Mouse (Mus musculus) limb, embryonic 15.5 days (tissue): ENCODE results near the gene Spz1. TPM values are rescaled to one million over a fixed set of nuclear protein-coding genes. Genes with fewer than 3 reads are reported as not detected.

Source experiments
- ATAC-seq: fragments of 200-750 bp; cut with Nextera tagmentation; 2 replicates; pipeline ENCODE4 v1.8.0; 2017; ENCODE audit warnings: low read depth, moderate TSS enrichment; ENCODE audit not compliant: insufficient number of reproducible peaks, low FRiP score, low TSS enrichment
- H3K27ac ChIP-seq: fragments of 300-500 bp; sonication (generic); 2 replicates; pipeline ENCODE4 v1.5.1; 2015; ENCODE audit warnings: moderate library complexity, mild to moderate bottlenecking, inconsistent platforms
- H3K27me3 ChIP-seq: fragments of 300-500 bp; sonication (generic); 2 replicates; pipeline ENCODE4 v1.6.1; 2015; ENCODE audit warnings: inconsistent platforms
- H3K36me3 ChIP-seq: fragments of 300-500 bp; sonication (generic); 2 replicates; pipeline ENCODE4 v1.6.1; 2015; ENCODE audit warnings: inconsistent platforms
- H3K4me1 ChIP-seq: fragments of 300-500 bp; sonication (generic); 2 replicates; pipeline ENCODE4 v1.6.1; 2015; ENCODE audit warnings: inconsistent platforms
- H3K4me2 ChIP-seq: fragments of 300-500 bp; sonication (generic); 2 replicates; pipeline ENCODE4 v1.6.1; 2015; ENCODE audit warnings: mild to moderate bottlenecking, inconsistent platforms
- H3K4me3 ChIP-seq: fragments of 300-500 bp; sonication (generic); 2 replicates; pipeline ENCODE4 v1.5.1; 2015; ENCODE audit warnings: mild to moderate bottlenecking, inconsistent platforms
- H3K9ac ChIP-seq: fragments of 300-500 bp; sonication (generic); 2 replicates; pipeline ENCODE4 v1.6.1; 2015; ENCODE audit warnings: inconsistent platforms
- H3K9me3 ChIP-seq: fragments of 300-500 bp; sonication (generic); 2 replicates; pipeline ENCODE4 v1.6.1; 2016; ENCODE audit warnings: inconsistent platforms
- WGBS: fragments of 180-500 bp; shearing (Covaris S2); methylation state at CpG from one replicate; pipeline ENCODE4 v1.1.7; 2015; 5-methylcytosine and 5-hydroxymethylcytosine counted together
- polyA plus RNA-seq: library from polyadenylated mRNA; unstranded; fragments of >200 nt; fragmentation: Nextera tagmentation; extraction: Ambion mirVana; gene quantifications from 2 replicates; pipeline ENCODE4 v1.2.1, GENCODE M21; 2015

The Spz1 gene
- polyA plus RNA-seq, 1 experiment from 2014 or later, result not detected

DNA sequence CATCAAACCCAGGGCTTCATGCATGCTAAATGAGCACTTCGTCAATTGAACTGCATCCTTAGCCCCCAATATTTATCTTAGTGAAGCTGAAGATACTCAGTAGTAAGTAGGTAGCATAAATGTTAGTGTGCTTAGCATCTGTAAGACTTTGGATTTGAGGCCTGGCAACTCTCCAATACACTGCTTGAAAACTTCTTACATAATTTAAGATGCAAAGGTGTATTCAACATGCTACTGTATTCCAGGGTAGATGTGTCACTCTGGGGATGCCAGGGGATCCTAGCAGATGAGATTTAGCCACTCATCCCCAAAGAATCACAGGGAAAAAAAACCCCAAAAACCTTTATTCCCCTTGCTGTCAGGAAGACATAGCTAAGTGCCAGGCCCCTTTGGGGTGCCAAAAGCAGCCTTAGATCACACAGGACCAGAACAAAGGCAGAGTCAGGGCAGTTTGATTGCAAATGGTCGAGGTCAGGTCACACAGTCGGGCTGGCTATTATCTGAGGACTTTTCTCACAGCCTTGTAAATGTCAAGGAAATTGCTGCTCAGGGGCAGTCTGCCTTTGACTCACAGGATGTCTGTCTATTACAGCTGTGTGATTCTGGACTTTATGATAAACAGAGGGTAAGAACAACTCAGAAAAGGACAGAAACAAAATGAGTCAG, 17.9 kb upstream of the Spz1 start:
- Histone ChIP-seq H3K9ac (no peak overlapping the region), H3K27me3 (no peaks in the 10 kb centered on the region), H3K9me3 (no peaks in the 10 kb centered on the region), H3K27ac (no peak overlapping the region), H3K4me3 (no peak overlapping the region), H3K36me3 (no peaks in the 10 kb centered on the region), H3K4me1 (no peaks in the 10 kb centered on the region), H3K4me2 (no peak overlapping the region)
- 25% methylated on average over 3 of the region's 3 CpGs for WGBS
- no peak for ATAC-seq

DNA sequence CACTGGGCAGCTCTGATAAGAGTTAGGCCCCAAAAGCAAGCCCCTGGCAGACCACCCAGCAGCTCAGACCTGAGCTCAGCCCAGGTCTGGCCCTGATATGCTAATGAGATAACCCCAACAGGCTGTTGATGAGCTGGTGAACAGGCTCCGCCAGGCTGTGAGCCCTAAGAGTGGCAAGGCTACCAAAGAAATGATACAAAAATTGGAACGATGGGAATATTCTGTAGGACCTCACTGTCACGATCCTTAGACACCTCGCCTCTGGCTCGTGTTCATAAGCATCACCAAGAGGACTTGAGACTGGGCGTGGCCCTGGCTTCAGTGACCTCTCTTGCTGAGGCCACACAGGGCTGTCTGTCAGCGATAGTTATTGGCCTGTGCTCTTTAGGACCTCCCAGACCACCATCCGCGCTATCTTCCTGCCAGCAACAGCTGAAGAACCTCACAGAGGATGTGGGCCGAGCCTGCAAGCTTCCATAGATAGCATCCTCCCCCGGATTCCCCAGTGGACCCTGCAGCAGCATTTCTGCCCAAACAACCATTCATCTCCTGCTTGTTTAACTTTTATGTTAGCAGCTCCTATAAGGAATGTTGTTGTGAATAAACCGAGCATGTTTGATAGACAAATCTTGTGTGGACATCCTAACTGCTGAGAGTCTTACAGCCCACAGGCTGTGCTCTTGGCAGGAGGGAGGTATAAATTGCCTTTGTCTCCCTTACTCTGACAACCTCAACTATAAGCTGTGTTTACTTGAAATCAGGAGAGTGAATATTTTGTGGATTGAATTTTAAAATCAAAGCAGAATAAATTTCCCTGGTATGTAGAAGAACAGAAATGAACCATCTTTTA, 17.0 kb upstream of the Spz1 start:
- ATAC-seq, result 0 out of 2 replicates have a peak, but pooled peaks have one; percentile 40
- Histone ChIP-seq H3K27me3 (no peaks in the 10 kb centered on the region), H3K36me3 (no peaks in the 10 kb centered on the region), H3K4me1 (no peaks in the 10 kb centered on the region), H3K9ac (no peak overlapping the region), H3K27ac (no peak overlapping the region), H3K9me3 (no peaks in the 10 kb centered on the region), H3K4me2 (no peak overlapping the region), H3K4me3 (no peak overlapping the region)
- 40% methylated on average over 12 of the region's 12 CpGs for WGBS

DNA sequence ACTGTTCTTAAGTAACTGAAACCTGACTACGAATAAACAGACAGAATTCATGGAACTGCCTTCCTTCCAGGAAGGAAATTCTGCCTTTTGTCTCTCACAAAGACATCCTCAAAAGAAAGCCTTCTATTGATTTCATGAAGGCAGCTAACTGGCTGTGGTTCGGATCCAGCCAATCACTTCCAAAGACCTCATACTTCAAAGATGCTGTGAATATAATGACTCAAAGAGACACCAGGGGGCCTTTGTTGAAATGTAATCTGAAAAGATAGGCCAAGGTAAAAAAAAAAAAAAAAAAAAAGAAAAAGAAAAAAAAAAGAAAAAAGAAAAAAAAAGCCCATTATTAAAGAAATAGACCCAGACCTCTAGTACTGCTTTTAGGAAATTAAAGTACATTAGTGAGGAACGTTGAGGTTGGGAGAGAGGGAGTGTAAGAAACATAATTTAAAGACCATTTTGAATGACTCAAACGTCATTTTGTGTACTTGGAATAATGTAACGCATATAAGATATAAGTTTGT, 16.4 kb upstream of the Spz1 start:
- no peaks in the 10 kb centered on the region for H3K27me3 ChIP-seq
- H3K27ac ChIP-seq, result no peak overlapping the region
- H3K9me3 ChIP-seq, result no peaks in the 10 kb centered on the region
- H3K9ac ChIP-seq, result no peak overlapping the region
- no peak for ATAC-seq
- H3K36me3 ChIP-seq, result no peaks in the 10 kb centered on the region
- 69% methylated on average over 5 of the region's 5 CpGs for WGBS
- H3K4me2 ChIP-seq, result no peak overlapping the region
- no peak overlapping the region for H3K4me3 ChIP-seq
- H3K4me1 ChIP-seq, result no peaks in the 10 kb centered on the region

DNA sequence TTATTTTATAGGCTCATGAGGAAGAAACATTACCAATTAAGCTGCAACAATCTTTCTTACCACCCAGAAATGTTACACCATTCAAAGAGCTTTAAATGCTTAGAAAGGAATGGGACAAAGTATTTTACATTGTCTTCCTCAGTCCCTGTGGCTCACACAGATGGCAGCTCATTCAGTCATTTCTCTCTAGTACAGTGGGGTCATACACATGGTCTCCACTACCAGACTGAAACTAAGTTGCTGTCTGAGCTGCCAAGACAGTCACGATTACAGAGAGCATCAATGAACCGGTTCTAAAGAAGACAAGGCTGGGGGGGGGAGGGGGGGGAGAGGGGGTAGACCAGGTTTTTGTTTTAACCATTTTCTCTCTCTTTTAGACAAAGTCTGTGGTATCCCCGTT, 15.3 kb upstream of the Spz1 start:
- Histone ChIP-seq H3K36me3 (no peaks in the 10 kb centered on the region), H3K9me3 (no peaks in the 10 kb centered on the region), H3K9ac (no peak overlapping the region), H3K4me2 (no peak overlapping the region), H3K4me3 (no peak overlapping the region), H3K27me3 (no peaks in the 10 kb centered on the region), H3K4me1 (no peaks in the 10 kb centered on the region), H3K27ac (no peak overlapping the region)
- 63% methylated on average over 3 of the region's 3 CpGs for WGBS
- ATAC-seq, result no peak

DNA sequence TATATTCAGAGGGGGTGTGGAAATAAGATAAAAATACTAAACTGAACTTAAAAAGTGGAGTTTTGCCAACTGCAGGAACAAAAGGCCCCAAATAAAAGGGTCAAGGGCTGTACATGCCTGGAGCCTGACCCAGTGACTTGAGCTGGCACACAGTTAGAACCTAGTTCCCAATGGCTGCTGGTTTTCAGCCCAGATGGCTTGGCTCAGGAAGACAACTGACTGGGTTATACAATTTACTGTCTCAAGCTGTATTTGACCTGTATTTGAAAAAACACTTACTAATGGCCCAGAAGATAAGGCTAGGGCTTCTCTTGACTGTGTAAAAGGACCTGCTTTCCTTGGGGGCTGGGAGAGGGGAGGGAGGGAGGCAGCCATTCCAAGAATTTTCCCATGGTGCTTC, 13.3 kb upstream of the Spz1 start:
- Histone ChIP-seq H3K27me3 (no peaks in the 10 kb centered on the region), H3K4me3 (no peak overlapping the region), H3K36me3 (no peaks in the 10 kb centered on the region), H3K9ac (no peak overlapping the region), H3K9me3 (no peaks in the 10 kb centered on the region), H3K4me2 (no peak overlapping the region), H3K27ac (no peak overlapping the region), H3K4me1 (no peaks in the 10 kb centered on the region)
- ATAC-seq, result no peak

DNA sequence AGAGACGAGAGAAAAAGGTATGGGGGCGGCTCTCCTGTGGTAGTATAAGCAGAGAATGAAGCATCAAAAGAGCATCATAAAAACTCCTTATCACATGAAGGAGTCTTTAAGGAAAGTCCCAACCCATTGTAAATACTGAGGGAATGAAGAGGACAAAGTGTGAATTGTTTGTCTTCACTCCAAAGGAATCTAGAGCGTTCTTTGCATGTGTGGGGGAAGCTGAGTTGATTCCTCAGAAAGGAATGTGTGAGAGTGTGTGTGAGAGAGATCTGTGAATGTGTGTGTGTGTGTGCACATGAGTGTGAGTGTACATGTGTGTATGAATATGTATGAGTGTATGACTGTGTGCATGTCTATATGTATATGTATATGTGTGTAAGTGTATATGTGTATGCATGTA, 12.7 kb upstream of the Spz1 start:
- WGBS, result 53% methylated on average over 3 of the region's 3 CpGs
- Histone ChIP-seq H3K9me3 (no peaks in the 10 kb centered on the region), H3K27me3 (no peaks in the 10 kb centered on the region), H3K9ac (no peak overlapping the region), H3K4me3 (no peak overlapping the region), H3K4me1 (no peaks in the 10 kb centered on the region), H3K4me2 (no peak overlapping the region), H3K27ac (no peak overlapping the region), H3K36me3 (no peaks in the 10 kb centered on the region)
- no peak for ATAC-seq

DNA sequence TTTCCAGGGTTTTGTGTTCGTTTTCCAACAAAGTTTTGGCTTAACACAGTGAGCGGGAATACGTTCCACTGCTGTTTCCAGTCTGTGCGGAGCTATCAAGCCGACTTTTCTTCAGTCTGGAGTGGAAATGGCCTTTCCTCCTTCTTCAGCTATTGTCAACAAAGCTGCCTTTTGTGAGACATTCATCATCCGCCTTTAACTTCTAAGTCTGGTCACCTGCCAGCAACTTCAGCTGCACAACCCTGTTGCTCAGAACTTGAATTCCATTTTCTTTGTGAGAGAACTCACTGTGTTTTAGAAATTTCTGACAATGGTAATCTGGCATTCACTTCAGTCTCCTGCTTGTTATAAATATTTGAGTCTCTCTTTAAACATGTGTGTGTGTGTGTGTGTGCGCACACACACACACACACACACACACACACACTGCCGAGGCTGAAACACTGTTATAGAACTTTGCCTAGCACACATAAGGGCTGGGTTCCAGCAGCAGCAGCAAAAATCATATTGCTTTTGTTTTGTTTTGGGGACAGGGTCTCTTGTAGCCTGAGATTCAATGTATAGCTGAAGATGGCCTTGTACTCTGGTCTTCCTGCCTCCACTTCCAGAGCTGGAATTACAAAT, 8.2 kb upstream of the Spz1 start:
- no peak for ATAC-seq

DNA sequence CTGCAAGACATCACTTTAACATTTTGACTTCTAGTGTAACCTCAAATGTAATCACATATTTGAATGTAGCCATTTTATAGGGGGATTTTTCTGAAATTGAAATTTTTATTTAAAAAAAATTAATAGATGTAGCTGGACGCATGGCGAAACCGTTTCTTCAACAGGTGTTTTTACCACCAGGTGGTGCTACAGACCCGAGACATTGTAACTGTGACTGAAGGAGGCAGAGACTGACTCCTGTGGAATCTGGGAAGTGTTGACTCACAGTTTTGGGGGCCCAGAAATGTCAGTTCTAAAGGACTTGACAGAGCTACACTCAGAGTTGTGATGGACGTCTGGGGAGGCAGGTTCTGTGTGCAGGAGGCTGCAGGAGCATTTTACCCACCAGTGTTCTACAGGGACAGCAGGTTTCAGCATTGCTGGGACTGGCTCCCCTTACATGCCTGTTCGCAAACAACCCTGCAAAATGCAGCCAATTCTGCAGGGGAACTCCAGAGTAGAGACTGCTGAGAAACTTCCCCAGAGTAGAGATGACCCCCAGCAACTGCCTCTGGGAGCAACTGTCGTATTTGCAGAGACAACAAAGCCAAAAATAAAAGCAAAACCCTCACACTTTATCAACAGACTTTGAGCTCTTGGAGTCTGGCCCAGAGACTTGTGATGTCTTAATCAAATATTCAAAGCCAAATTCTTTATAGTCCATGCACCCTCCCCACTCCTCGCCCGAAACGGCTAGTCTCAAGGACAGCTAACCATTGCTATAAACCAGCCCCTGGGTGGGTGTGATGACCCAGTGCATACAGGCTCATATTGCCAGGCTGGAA, 4.5 kb upstream of the Spz1 start:
- no peak for ATAC-seq
- Histone ChIP-seq H3K4me1 (no peaks in the 10 kb centered on the region), H3K36me3 (no peaks in the 10 kb centered on the region), H3K27ac (no peak overlapping the region), H3K4me3 (no peak overlapping the region), H3K27me3 (no peaks in the 10 kb centered on the region), H3K9me3 (no peaks in the 10 kb centered on the region), H3K4me2 (no peak overlapping the region), H3K9ac (no peak overlapping the region)
- WGBS, result 29% methylated on average over 10 of the region's 10 CpGs

More for the DNA sequence above, 8.2 kb upstream of the Spz1 start:
- H3K4me3 ChIP-seq, result no peak overlapping the region
- no peak overlapping the region for H3K4me2 ChIP-seq
- H3K27me3 ChIP-seq, result no peaks in the 10 kb centered on the region
- H3K36me3 ChIP-seq, result no peaks in the 10 kb centered on the region
- no peak overlapping the region for H3K9ac ChIP-seq
- no peaks in the 10 kb centered on the region for H3K4me1 ChIP-seq
- 55% methylated on average over 8 of the region's 8 CpGs for WGBS
- H3K27ac ChIP-seq, result no peak overlapping the region; the same call in 1 of the 2 replicates
- H3K9me3 ChIP-seq, result no peaks in the 10 kb centered on the region

DNA sequence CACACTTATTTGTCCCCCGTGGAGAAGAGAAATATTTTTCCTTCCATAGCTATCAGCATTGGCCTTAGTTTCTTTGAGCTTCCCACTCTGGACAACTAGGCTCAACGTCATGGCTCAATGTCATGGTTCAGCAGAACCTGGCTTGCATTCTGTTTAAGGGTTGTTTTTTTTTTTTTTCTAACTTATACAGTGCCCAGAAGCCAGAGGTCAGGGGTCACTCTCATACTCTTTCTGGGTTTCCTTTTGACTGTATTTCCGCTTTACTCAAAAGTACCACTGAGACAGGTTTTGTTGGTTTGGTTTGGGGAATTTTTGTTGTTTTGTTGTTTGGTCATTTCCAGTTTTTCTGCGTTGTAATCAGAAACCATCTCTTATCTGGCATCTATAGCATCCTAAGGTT, 2.2 kb upstream of the Spz1 start:
- Histone ChIP-seq H3K4me3 (no peak overlapping the region), H3K36me3 (no peaks in the 10 kb centered on the region), H3K9me3 (no peaks in the 10 kb centered on the region), H3K27ac (no peak overlapping the region), H3K4me1 (no peaks in the 10 kb centered on the region), H3K9ac (no peak overlapping the region), H3K4me2 (no peak overlapping the region), H3K27me3 (no peaks in the 10 kb centered on the region)
- 77% methylated on average over 4 of the region's 4 CpGs for WGBS
- no peak for ATAC-seq

DNA sequence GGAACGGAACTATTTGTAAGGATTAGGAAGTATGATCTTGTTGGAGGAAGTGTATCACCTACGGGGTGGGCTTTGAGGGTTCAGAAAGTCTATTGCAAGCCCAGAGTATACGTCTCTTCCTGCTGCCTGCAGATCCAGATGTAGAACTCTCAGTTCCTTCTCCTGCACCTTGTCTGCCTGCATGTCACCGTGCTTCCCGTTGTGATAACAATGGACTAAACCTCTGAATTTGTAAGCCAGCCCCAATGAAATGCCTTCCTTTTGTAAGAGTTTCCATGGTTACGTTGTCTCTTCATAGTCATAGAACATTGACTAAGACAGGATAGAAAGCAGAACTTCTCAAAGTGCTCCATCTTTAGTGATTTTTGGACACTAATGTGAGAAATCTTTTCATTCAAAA, 716 bp upstream of the Spz1 start:
- ATAC-seq, result no peak
- Histone ChIP-seq H3K4me2 (no peak overlapping the region), H3K4me3 (no peak overlapping the region), H3K27ac (no peak overlapping the region), H3K9ac (no peak overlapping the region), H3K4me1 (no peaks in the 10 kb centered on the region), H3K36me3 (no peaks in the 10 kb centered on the region), H3K27me3 (no peaks in the 10 kb centered on the region), H3K9me3 (no peaks in the 10 kb centered on the region)
- 69% methylated on average over 6 of the region's 6 CpGs for WGBS

DNA sequence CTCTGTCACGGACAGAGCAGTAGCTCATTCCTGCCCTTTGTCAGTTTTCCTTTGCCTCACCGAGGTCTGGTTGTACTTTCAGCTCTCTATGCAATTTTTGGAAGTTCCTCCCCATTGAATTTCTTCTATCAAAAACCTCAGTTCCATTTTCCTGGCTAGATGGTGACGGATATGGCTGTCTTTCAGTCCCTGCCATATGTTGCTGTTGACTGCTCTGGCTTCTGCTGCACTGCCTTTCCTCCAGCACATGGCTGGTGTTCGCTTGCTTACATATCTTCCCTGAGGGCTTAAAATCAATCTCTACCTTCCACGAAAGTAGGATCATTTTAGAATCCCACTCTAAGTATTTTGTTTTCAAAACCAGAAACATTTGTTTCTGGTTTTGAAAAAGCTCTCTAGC, 16.5 kb downstream of the Spz1 start:
- no peak overlapping the region for H3K27ac ChIP-seq
- no peaks in the 10 kb centered on the region for H3K36me3 ChIP-seq
- 61% methylated on average over 5 of the region's 5 CpGs for WGBS
- H3K9ac ChIP-seq, result no peak overlapping the region
- no peaks in the 10 kb centered on the region for H3K9me3 ChIP-seq
- no peak for ATAC-seq
- H3K4me1 ChIP-seq, result no peaks in the 10 kb centered on the region; the same call in 1 of the 2 replicates
- H3K27me3 ChIP-seq, result no peaks in the 10 kb centered on the region
- no peak overlapping the region for H3K4me2 ChIP-seq
- H3K4me3 ChIP-seq, result no peak overlapping the region
